28 mouse cellular contexts compared by ENCODE assay signal in the genomic region with DNA sequence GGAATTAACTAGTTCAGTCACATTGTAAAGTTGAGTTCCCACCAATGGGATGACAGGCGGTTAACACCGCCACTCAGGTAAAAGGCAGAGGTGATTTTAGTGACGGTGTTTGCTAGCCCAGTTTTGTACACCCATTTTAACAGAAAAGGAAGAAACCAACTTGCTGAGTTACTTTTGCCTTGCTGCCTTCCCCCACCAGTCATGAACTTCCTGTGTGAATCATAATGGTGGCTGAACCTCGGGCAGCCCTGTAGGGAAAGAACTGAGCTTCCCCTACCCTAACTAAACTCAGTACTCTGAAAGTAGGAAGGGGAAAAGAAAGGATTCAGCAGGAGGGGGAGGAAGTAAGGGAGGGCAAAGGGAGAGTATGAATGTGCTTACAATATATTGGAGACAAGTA. TPM values are rescaled to one million over a fixed set of nuclear protein-coding genes. Genes with fewer than 3 reads are reported as not detected.
DNase-seq lines count a peak whose midpoint lies in the region; ATAC-seq and TF ChIP-seq lines count a peak whose summit lies in the region.
"Had no signal": no experiment of that assay in that cellular context is flagged by ENCODE, and none has a peak within 500 bp of the region (broad histone marks: within the 10 kb centered on the region; RNA-seq: fewer than 3 reads in every experiment).

No protein-coding gene starts in this region.

- 89% methylated on average over 4 of the region's 4 CpGs for WGBS in forebrain, embryonic 11.5 days
- WGBS in forebrain, postnatal 0 days, result 88% methylated on average over 4 of the region's 4 CpGs
- WGBS in heart, postnatal 0 days, result 73% methylated on average over 4 of the region's 4 CpGs
- WGBS in liver, postnatal 0 days (ENCODE audit: insufficient replicate concordance), result 74% methylated on average over 4 of the region's 4 CpGs

- H3K9ac ChIP-seq in forebrain, embryonic 11.5 days (ENCODE audit: low read length), result no peak overlapping the region
- H3K9ac ChIP-seq in forebrain, postnatal 0 days, result no peak overlapping the region
- no peak overlapping the region for H3K9ac ChIP-seq in heart, postnatal 0 days (replicated peaks; ENCODE audit: low read depth, low read length)
- no peak overlapping the region for H3K9ac ChIP-seq in liver, postnatal 0 days (replicated peaks)
- H3K9ac ChIP-seq: kidney, embryonic 15.5 days had no signal

- no peak for TF ChIP-seq CTCF in forebrain, postnatal 0 days (IDR thresholded peaks at IDR 0.05; ENCODE audit: low read depth)
- no peak for TF ChIP-seq CTCF in heart, postnatal 0 days (IDR thresholded peaks at IDR 0.05; ENCODE audit: low read depth)
- TF ChIP-seq CTCF in liver, postnatal 0 days (IDR thresholded peaks at IDR 0.05; ENCODE audit: low read depth), result no peak

- H3K4me1 ChIP-seq in forebrain, embryonic 11.5 days (replicated peaks; ENCODE audit: control insufficient read depth, insufficient read depth, low read length), result no peaks in the 10 kb centered on the region
- H3K4me1 ChIP-seq in forebrain, postnatal 0 days (ENCODE audit: insufficient read depth), result no peaks in the 10 kb centered on the region
- H3K4me1 ChIP-seq in heart, postnatal 0 days (ENCODE audit: control insufficient read depth, insufficient read depth), result peaks cover 10% of the 10 kb centered on the region; the same call in 1 of the 2 replicates
- peaks cover 6% of the 10 kb centered on the region; the same call in 1 of the 2 replicates for H3K4me1 ChIP-seq in brown adipose tissue, adult 24 weeks (ENCODE audit: control insufficient read depth, insufficient read depth, insufficient read length, low read length)
- peaks cover 14% of the 10 kb centered on the region; the same call in 1 of the 2 replicates for H3K4me1 ChIP-seq in liver, postnatal 0 days (ENCODE audit: insufficient read depth)
- H3K4me1 ChIP-seq: hindbrain, embryonic 10.5 days; kidney, embryonic 15.5 days had no signal

- no peak overlapping the region for H3K4me2 ChIP-seq in forebrain, embryonic 11.5 days (ENCODE audit: low read depth, low read length, severe bottlenecking)
- H3K4me2 ChIP-seq in forebrain, postnatal 0 days (ENCODE audit: low read depth), result no peak overlapping the region
- no peak overlapping the region for H3K4me2 ChIP-seq in heart, postnatal 0 days (ENCODE audit: low read depth, low read length)
- no peak overlapping the region for H3K4me2 ChIP-seq in liver, postnatal 0 days (ENCODE audit: low read depth, low read length)
- H3K4me2 ChIP-seq: kidney, embryonic 15.5 days had no signal

- TF ChIP-seq EP300 in heart, postnatal 0 days (IDR thresholded peaks at IDR 0.05; ENCODE audit: low read depth), result no peak
- no peak for TF ChIP-seq EP300 in liver, postnatal 0 days (IDR thresholded peaks at IDR 0.05; ENCODE audit: low read depth)

- no peak overlapping the region for H3K4me3 ChIP-seq in forebrain, embryonic 11.5 days (ENCODE audit: low read depth, low read length)
- no peak overlapping the region for H3K4me3 ChIP-seq in forebrain, postnatal 0 days (ENCODE audit: low read depth, low read length)
- no peak overlapping the region for H3K4me3 ChIP-seq in heart, postnatal 0 days (ENCODE audit: low read depth, low read length)
- no peak overlapping the region for H3K4me3 ChIP-seq in brown adipose tissue, adult 24 weeks (ENCODE audit: insufficient read depth, low read depth, low read length)
- no peak overlapping the region for H3K4me3 ChIP-seq in liver, postnatal 0 days (ENCODE audit: low read depth, low read length)
- H3K4me3 ChIP-seq: erythroblast, embryonic 14.5 days; hindbrain, embryonic 10.5 days; kidney, embryonic 15.5 days had no signal

- no peak for ATAC-seq in forebrain, embryonic 11.5 days (replicated peaks; ENCODE audit: low FRiP score)
- no peak for ATAC-seq in forebrain, postnatal 0 days
- ATAC-seq in heart, postnatal 0 days (ENCODE audit: insufficient read depth, low read depth), result no peak
- ATAC-seq in liver, postnatal 0 days, result no peak
- ATAC-seq in frontal cortex, adult (ENCODE audit: low TSS enrichment), result no peak
- ATAC-seq: forebrain, embryonic 14.5 days; hindbrain, postnatal 0 days; intestine, postnatal 0 days had no signal

- no peak overlapping the region for H3K27ac ChIP-seq in forebrain, embryonic 11.5 days (ENCODE audit: low read depth, low read length)
- H3K27ac ChIP-seq in forebrain, postnatal 0 days (ENCODE audit: low read depth, low read length), result no peak overlapping the region
- H3K27ac ChIP-seq in heart, postnatal 0 days (ENCODE audit: low read depth), result peak overlapping the region; percentile 50
- peak overlapping the region; percentile 7; the same call in 1 of the 2 replicates for H3K27ac ChIP-seq in brown adipose tissue, adult 24 weeks (replicated peaks; ENCODE audit: low read depth, low read length)
- 0 out of 2 replicates have a peak overlapping the region, but pooled peaks have one; percentile 55 for H3K27ac ChIP-seq in liver, postnatal 0 days (ENCODE audit: low read depth)
- H3K27ac ChIP-seq: hindbrain, embryonic 10.5 days; hindbrain, postnatal 0 days; kidney, embryonic 15.5 days had no signal

- peak; percentile 26 for DNase-seq in forebrain, embryonic 11.5 days (ENCODE audit: low spot score)
- DNase-seq in forebrain, postnatal 0 days, result no peak
- no peak for DNase-seq in heart, postnatal 0 days (ENCODE audit: low spot score)
- DNase-seq in heart, adult 11 months, result no peak
- no peak for DNase-seq in liver, postnatal 0 days
- no peak for DNase-seq in layer of hippocampus, postnatal 36 days
- DNase-seq: cerebellum, adult 9-10 months; layer of hippocampus, adult 9-11 months; lung, adult 18-20 months; lung, postnatal 36 days; thymus, postnatal 14 days had no signal

- no peaks in the 10 kb centered on the region for H3K27me3 ChIP-seq in forebrain, embryonic 11.5 days (ENCODE audit: control insufficient read depth, insufficient read depth, low read length)
- H3K27me3 ChIP-seq in forebrain, postnatal 0 days (ENCODE audit: insufficient read depth, low read length), result no peaks in the 10 kb centered on the region
- no peaks in the 10 kb centered on the region for H3K27me3 ChIP-seq in heart, postnatal 0 days (ENCODE audit: control insufficient read depth, insufficient read depth, low read length)
- H3K27me3 ChIP-seq in liver, postnatal 0 days (ENCODE audit: insufficient read depth, low read length), result no peaks in the 10 kb centered on the region
- H3K27me3 ChIP-seq: CH12.LX; kidney, embryonic 15.5 days had no signal

- no peaks in the 10 kb centered on the region for H3K36me3 ChIP-seq in forebrain, embryonic 11.5 days (ENCODE audit: control insufficient read depth, insufficient read depth, low read length)
- H3K36me3 ChIP-seq in forebrain, postnatal 0 days (ENCODE audit: insufficient read depth), result no peaks in the 10 kb centered on the region
- H3K36me3 ChIP-seq in heart, postnatal 0 days (replicated peaks; ENCODE audit: control insufficient read depth, insufficient read depth, low read length), result peaks cover 10% of the 10 kb centered on the region; the same call in 1 of the 2 replicates
- H3K36me3 ChIP-seq in liver, postnatal 0 days (replicated peaks; ENCODE audit: insufficient read depth, low read length), result peaks cover 4% of the 10 kb centered on the region; the same call in 1 of the 2 replicates
- H3K36me3 ChIP-seq: kidney, embryonic 15.5 days had no signal

- H3K9me3 ChIP-seq in forebrain, embryonic 11.5 days (ENCODE audit: control insufficient read depth, low read length), result no peaks in the 10 kb centered on the region
- no peaks in the 10 kb centered on the region for H3K9me3 ChIP-seq in forebrain, postnatal 0 days (ENCODE audit: low read length)
- H3K9me3 ChIP-seq in heart, postnatal 0 days (replicated peaks; ENCODE audit: control insufficient read depth, low read length), result no peaks in the 10 kb centered on the region
- H3K9me3 ChIP-seq in liver, postnatal 0 days (ENCODE audit: low read length), result no peaks in the 10 kb centered on the region
- H3K9me3 ChIP-seq: hindbrain, embryonic 10.5 days; kidney, embryonic 15.5 days had no signal

RNA-seq across cellular contexts. Expression of a gene that starts 12.5 kb away (rescaled TPM):
- polyA plus RNA-seq in forebrain, embryonic 11.5 days (2014; fragmentation: Nextera tagmentation; extraction: Ambion mirVana), result not detected in 2 replicates
- 1.9 TPM in 1 of 2 replicates, not detected in the other for total RNA-seq in forebrain, postnatal 0 days (2014; rRNA removed)
- polyA plus RNA-seq in forebrain, postnatal 0 days (2015; fragmentation: Nextera tagmentation; extraction: Ambion mirVana), result 0.18 TPM in 1 of 2 replicates, not detected in the other
- not detected in 2 replicates for total RNA-seq in heart, postnatal 0 days (2014; rRNA removed; ENCODE audit: low replicate concordance)
- 0.42 and 0.58 TPM in 2 replicates for polyA plus RNA-seq in heart, postnatal 0 days (2015; fragmentation: Nextera tagmentation; extraction: Ambion mirVana)
- 1.3 TPM in 1 of 2 replicates, not detected in the other for polyA plus RNA-seq in brown adipose tissue, adult 24 weeks (2012; ENCODE audit: insufficient read depth, insufficient read length, missing spikeins)
- 0.70 and 1.3 TPM in 2 replicates for polyA plus RNA-seq in liver, postnatal 0 days (2015; fragmentation: Nextera tagmentation; extraction: Ambion mirVana)
- total RNA-seq in layer of hippocampus, postnatal 36 days (2021), result not detected
- total RNA-seq: CH12.LX; left cerebral cortex, adult 8-10 months had no signal
- polyA plus RNA-seq: embryonic facial prominence, embryonic 11.5 days; forebrain, embryonic 14.5 days; hindbrain, postnatal 0 days; limb, embryonic 11.5 days; neural tube, embryonic 11.5 days had no signal

RNA-seq across cellular contexts. Expression of a gene that starts 14.4 kb away (rescaled TPM):
- polyA plus RNA-seq in forebrain, embryonic 11.5 days (2014; fragmentation: Nextera tagmentation; extraction: Ambion mirVana), result 21.1 and 24.6 TPM in 2 replicates
- total RNA-seq in forebrain, postnatal 0 days (2014; rRNA removed), result 2.2 and 5.2 TPM in 2 replicates
- 8.6 and 11.0 TPM in 2 replicates for polyA plus RNA-seq in forebrain, postnatal 0 days (2015; fragmentation: Nextera tagmentation; extraction: Ambion mirVana)
- total RNA-seq in heart, postnatal 0 days (2014; rRNA removed; ENCODE audit: low replicate concordance), result 28.3 and 40.6 TPM in 2 replicates
- 90.7 and 96.5 TPM in 2 replicates for polyA plus RNA-seq in heart, postnatal 0 days (2015; fragmentation: Nextera tagmentation; extraction: Ambion mirVana)
- 174 and 250 TPM in 2 replicates for polyA plus RNA-seq in brown adipose tissue, adult 24 weeks (2012; ENCODE audit: insufficient read depth, insufficient read length, missing spikeins)
- 73.8 and 76.9 TPM in 2 replicates for polyA plus RNA-seq in liver, postnatal 0 days (2015; fragmentation: Nextera tagmentation; extraction: Ambion mirVana)
- 1 to 10 TPM; 3.9 to 6.0 TPM for total RNA-seq in layer of hippocampus, postnatal 36 days (2021)

RNA-seq across cellular contexts. Expression of a gene that starts 40.4 kb away (rescaled TPM):
- polyA plus RNA-seq in forebrain, embryonic 11.5 days (2014; fragmentation: Nextera tagmentation; extraction: Ambion mirVana), result 2.1 and 2.9 TPM in 2 replicates
- 1.5 TPM in 1 of 2 replicates, not detected in the other for total RNA-seq in forebrain, postnatal 0 days (2014; rRNA removed)
- polyA plus RNA-seq in forebrain, postnatal 0 days (2015; fragmentation: Nextera tagmentation; extraction: Ambion mirVana), result 1.5 and 1.6 TPM in 2 replicates
- 1.1 and 4.2 TPM in 2 replicates for total RNA-seq in heart, postnatal 0 days (2014; rRNA removed; ENCODE audit: low replicate concordance)
- 1.6 and 2.8 TPM in 2 replicates for polyA plus RNA-seq in heart, postnatal 0 days (2015; fragmentation: Nextera tagmentation; extraction: Ambion mirVana)
- 55.9 and 57.5 TPM in 2 replicates for polyA plus RNA-seq in brown adipose tissue, adult 24 weeks (2012; ENCODE audit: insufficient read depth, insufficient read length, missing spikeins)
- 4.4 and 4.5 TPM in 2 replicates for polyA plus RNA-seq in liver, postnatal 0 days (2015; fragmentation: Nextera tagmentation; extraction: Ambion mirVana)
- 1 to 10 TPM in 1 of 2 experiments, not detected in 1; 2.0 TPM for total RNA-seq in layer of hippocampus, postnatal 36 days (2021)
- total RNA-seq: hindbrain, postnatal 0 days had no signal

RNA-seq across cellular contexts. Expression of a gene that starts 41.7 kb away (rescaled TPM):
- polyA plus RNA-seq in forebrain, embryonic 11.5 days (2014; fragmentation: Nextera tagmentation; extraction: Ambion mirVana), result not detected in 2 replicates
- not detected in 2 replicates for total RNA-seq in forebrain, postnatal 0 days (2014; rRNA removed)
- not detected in 2 replicates for polyA plus RNA-seq in forebrain, postnatal 0 days (2015; fragmentation: Nextera tagmentation; extraction: Ambion mirVana)
- not detected in 2 replicates for total RNA-seq in heart, postnatal 0 days (2014; rRNA removed; ENCODE audit: low replicate concordance)
- polyA plus RNA-seq in heart, postnatal 0 days (2015; fragmentation: Nextera tagmentation; extraction: Ambion mirVana), result not detected in 2 replicates
- not detected in 2 replicates for polyA plus RNA-seq in brown adipose tissue, adult 24 weeks (2012; ENCODE audit: insufficient read depth, insufficient read length, missing spikeins)
- not detected in 2 replicates for polyA plus RNA-seq in liver, postnatal 0 days (2015; fragmentation: Nextera tagmentation; extraction: Ambion mirVana)
- total RNA-seq in layer of hippocampus, postnatal 36 days (2021), result not detected
- total RNA-seq: adrenal gland, adult 18-20 months; CH12.LX; gastrocnemius, postnatal 4 days; hindbrain, postnatal 0 days; left cerebral cortex, adult 8-10 months had no signal
- polyA plus RNA-seq: cortical plate, adult 2 months; embryonic facial prominence, embryonic 11.5 days; erythroblast, embryonic 14.5 days; forebrain, embryonic 14.5 days; hindbrain, embryonic 10.5 days; hindbrain, postnatal 0 days; intestine, postnatal 0 days; kidney, embryonic 15.5 days; limb, embryonic 11.5 days; neural tube, embryonic 11.5 days; testis, adult 2 months had no signal

RNA-seq across cellular contexts. Expression of a gene that starts 44.4 kb away (rescaled TPM):
- not detected in 2 replicates for polyA plus RNA-seq in forebrain, embryonic 11.5 days (2014; fragmentation: Nextera tagmentation; extraction: Ambion mirVana)
- total RNA-seq in forebrain, postnatal 0 days (2014; rRNA removed), result 0.15 TPM in 1 of 2 replicates, not detected in the other
- polyA plus RNA-seq in forebrain, postnatal 0 days (2015; fragmentation: Nextera tagmentation; extraction: Ambion mirVana), result not detected in 2 replicates
- not detected in 2 replicates for total RNA-seq in heart, postnatal 0 days (2014; rRNA removed; ENCODE audit: low replicate concordance)
- polyA plus RNA-seq in heart, postnatal 0 days (2015; fragmentation: Nextera tagmentation; extraction: Ambion mirVana), result 0.07 TPM in 1 of 2 replicates, not detected in the other
- polyA plus RNA-seq in brown adipose tissue, adult 24 weeks (2012; ENCODE audit: insufficient read depth, insufficient read length, missing spikeins), result not detected in 2 replicates
- polyA plus RNA-seq in liver, postnatal 0 days (2015; fragmentation: Nextera tagmentation; extraction: Ambion mirVana), result 0.11 TPM in 1 of 2 replicates, not detected in the other
- total RNA-seq in layer of hippocampus, postnatal 36 days (2021), result under 1 TPM; 0.47 to 0.53 TPM
- total RNA-seq: CH12.LX; hindbrain, postnatal 0 days had no signal
- polyA plus RNA-seq: embryonic facial prominence, embryonic 11.5 days; erythroblast, embryonic 14.5 days; forebrain, embryonic 14.5 days; hindbrain, embryonic 10.5 days; hindbrain, postnatal 0 days; intestine, postnatal 0 days; kidney, embryonic 15.5 days; limb, embryonic 11.5 days; neural tube, embryonic 11.5 days had no signal

Comparison
In these comparisons a context has a peak if more than half of its experiments do, and no peak if none do; other contexts are left out.
1. H3K27ac ChIP-seq: peak in heart, postnatal 0 days (single experiment), brown adipose tissue, adult 24 weeks (single experiment) and liver, postnatal 0 days (single experiment); none in forebrain, embryonic 11.5 days (single experiment) and forebrain, postnatal 0 days (single experiment).
2. RNA of a gene that starts 40.4 kb away (polyA plus RNA-seq): 55.9 to 57.5 TPM in brown adipose tissue, adult 24 weeks; 4.4 to 4.5 TPM in liver, postnatal 0 days, 2.1 to 2.9 TPM in forebrain, embryonic 11.5 days, 1.6 to 2.8 TPM in heart, postnatal 0 days and 1.5 to 1.6 TPM in forebrain, postnatal 0 days; every median in the first group is over 10 times any median in the second.